Mouse (Mus musculus): Measurements from ENCODE around the gene Glt1d1. TPM values are rescaled to one million over a fixed set of nuclear protein-coding genes. Genes with fewer than 3 reads are reported as not detected.

The Glt1d1 gene
- 10 to 100 TPM; 18.4 to 23.7 TPM for total RNA-seq (2021)
- long read RNA-seq = 0 reads

- DNase-seq (ENCODE audit: low spot score in 2 of 2) = peak in 1 of 2 experiments; percentile 46
These were observed at the start of gene Glt1d1, which contains the start of gene Slc15a4 for GRCm38 (mm10) chr5:127632167-127633145. TSS of gene Glt1d1 (plus strand) at chr5:127632262. TSS of gene Slc15a4 (minus strand) at chr5:127632897.

- DNase-seq (ENCODE audit: low spot score in 2 of 2) = peak in 1 of 2 experiments; percentile 31
These were observed 48.4 kb upstream of the Glt1d1 start for GRCm38 (mm10) chr5:127583658-127584057.

- DNase-seq (ENCODE audit: low spot score in 2 of 2) = no peak
These were observed 44.2 kb upstream of the Glt1d1 start for GRCm38 (mm10) chr5:127587854-127588253.

- no peak for DNase-seq (ENCODE audit: low spot score in 2 of 2)
These were observed 39.7 kb upstream of the Glt1d1 start for GRCm38 (mm10) chr5:127592406-127592805.

- peak in 1 of 2 experiments; percentile 81 for DNase-seq (ENCODE audit: low spot score in 2 of 2)
These were observed 39.2 kb upstream of the Glt1d1 start for GRCm38 (mm10) chr5:127592854-127593253.

- peak in 1 of 2 experiments; percentile 64 for DNase-seq (ENCODE audit: low spot score in 2 of 2)
These were observed 36.4 kb upstream of the Glt1d1 start for GRCm38 (mm10) chr5:127595676-127596075.

- no peak for DNase-seq (ENCODE audit: low spot score in 2 of 2)
These were observed 35.2 kb upstream of the Glt1d1 start for GRCm38 (mm10) chr5:127596862-127597261.

- no peak for DNase-seq (ENCODE audit: low spot score in 2 of 2)
These were observed 29.1 kb upstream of the Glt1d1 start for GRCm38 (mm10) chr5:127602996-127603395.

GRCm38 (mm10) chr5:127607507-127607906 is 24.6 kb upstream of the Glt1d1 start:
- DNase-seq (ENCODE audit: low spot score in 2 of 2) = no peak

GRCm38 (mm10) chr5:127609191-127609714 is 22.8 kb upstream of the Glt1d1 start:
- DNase-seq (ENCODE audit: low spot score in 2 of 2) = no peak

- peak; percentile 35 to 79 for DNase-seq (ENCODE audit: low spot score in 2 of 2)
These were observed 21.1 kb upstream of the Glt1d1 start for GRCm38 (mm10) chr5:127610787-127611509.

GRCm38 (mm10) chr5:127611881-127612280 is 20.2 kb upstream of the Glt1d1 start:
- no peak for DNase-seq (ENCODE audit: low spot score in 2 of 2)

GRCm38 (mm10) chr5:127612397-127612796 is 19.7 kb upstream of the Glt1d1 start:
- no peak for DNase-seq (ENCODE audit: low spot score in 2 of 2)

- DNase-seq (ENCODE audit: low spot score in 2 of 2) = no peak
These were observed 16.6 kb upstream of the Glt1d1 start for GRCm38 (mm10) chr5:127615459-127615858.

- DNase-seq (ENCODE audit: low spot score in 2 of 2) = no peak
These were observed 15.9 kb upstream of the Glt1d1 start for GRCm38 (mm10) chr5:127616151-127616550.

GRCm38 (mm10) chr5:127616884-127617635 is 15.0 kb upstream of the Glt1d1 start:
- peak; percentile 98 for DNase-seq (ENCODE audit: low spot score in 2 of 2)

- no peak for DNase-seq (ENCODE audit: low spot score in 2 of 2)
These were observed 13.2 kb upstream of the Glt1d1 start for GRCm38 (mm10) chr5:127618834-127619233.

- no peak for DNase-seq (ENCODE audit: low spot score in 2 of 2)
These were observed 11.7 kb upstream of the Glt1d1 start for GRCm38 (mm10) chr5:127620371-127620770.

GRCm38 (mm10) chr5:127621108-127621507 is 11.0 kb upstream of the Glt1d1 start:
- no peak for DNase-seq (ENCODE audit: low spot score in 2 of 2)

GRCm38 (mm10) chr5:127624427-127625213 is 7.4 kb upstream of the Glt1d1 start:
- DNase-seq (ENCODE audit: low spot score in 2 of 2) = no peak

All from layer of hippocampus, adult 18-20 months (tissue).